Mouse (Mus musculus) cerebellum, adult 18-20 months (tissue): ENCODE results near the gene 4930548H24Rik.
"Not testable (repeated sequence)": the region's sequence is repeated elsewhere in the genome, so short reads cannot be mapped to it uniquely, and the experiment has no call there.

Source experiments
- DNase-seq, 2 experiments: peaks; one replicate each; pipeline ENCODE4 v3.0.0; 2021

The 4930548H24Rik gene

DNA sequence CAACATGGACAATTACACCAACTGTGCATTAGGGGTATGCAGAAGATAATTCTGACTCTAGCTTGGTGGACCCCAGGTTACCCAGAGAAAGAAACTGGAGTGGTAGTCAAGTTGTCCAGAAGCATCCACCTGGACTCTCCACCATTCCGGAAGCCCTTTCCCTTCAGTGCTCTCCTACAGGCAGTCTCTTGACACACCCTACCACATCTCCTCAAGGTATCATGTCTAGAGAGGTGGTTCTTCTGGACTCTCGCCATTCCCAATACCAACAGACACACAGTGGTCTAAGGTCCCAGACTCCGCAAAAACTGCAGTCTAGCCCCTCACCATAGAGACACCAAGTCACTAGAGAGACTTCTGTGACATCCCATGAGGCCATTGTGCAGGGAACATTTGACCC lies at the start of gene 4930548H24Rik:
4930548H24Rik (plus strand) TSS at position 301 of the 400 bp plus-strand sequence.
- no peak for DNase-seq

DNA sequence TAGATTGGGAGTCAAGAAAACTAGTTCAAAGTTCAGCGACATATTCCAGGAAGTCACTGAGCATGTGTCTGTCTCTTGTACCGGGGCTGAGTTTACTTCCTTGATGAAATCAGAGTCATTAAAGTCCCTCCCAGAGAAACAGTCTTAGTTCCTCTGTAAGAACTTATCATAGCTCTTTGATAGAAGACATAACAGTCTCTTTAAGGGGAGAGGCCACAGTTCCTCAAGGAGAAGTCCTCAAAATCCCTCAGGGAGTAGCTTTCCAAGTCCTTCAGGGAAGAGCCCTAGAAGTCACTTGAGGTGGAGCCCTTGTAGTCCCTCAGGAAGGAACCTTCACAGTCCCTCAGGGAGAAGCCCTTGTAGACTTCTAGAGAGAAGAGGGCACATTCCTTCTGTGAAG lies 34.2 kb upstream of the 4930548H24Rik start:
- DNase-seq, result no peak

DNA sequence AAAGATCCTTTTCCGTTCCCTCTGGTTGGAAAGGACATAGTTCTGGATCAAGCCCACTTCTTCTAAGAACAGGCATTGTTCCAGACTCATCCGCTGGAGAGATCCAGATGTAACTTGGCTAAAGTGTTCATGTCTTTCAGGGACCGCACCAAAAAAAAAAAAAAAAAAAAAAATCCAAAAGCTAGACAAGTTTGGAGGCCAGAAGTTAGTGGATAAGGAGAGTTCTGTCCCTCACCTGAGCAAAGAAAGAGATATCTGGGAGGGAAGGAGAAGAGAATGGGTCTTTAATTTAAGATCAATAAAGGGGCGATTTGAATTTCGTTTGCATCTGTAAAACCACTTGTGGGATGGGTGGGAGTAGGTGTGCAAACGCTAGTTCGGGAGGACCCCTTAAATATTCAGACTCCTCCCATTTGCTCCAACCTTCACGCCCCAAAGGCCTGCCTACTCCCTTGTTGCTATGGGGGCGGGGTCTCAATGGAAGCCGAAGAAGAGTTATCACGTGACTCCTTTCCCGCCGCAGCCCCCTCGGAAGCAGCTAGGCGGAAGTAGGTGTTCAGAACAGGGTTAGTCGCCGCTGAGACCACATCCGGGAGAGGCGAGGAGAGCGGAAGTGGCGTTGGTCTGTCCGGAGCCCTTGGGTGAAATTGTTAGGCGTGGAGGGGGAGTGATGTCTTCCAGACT lies 33.5 kb upstream of the 4930548H24Rik start, which contains the start of gene Zfp512:
Zfp512 (plus strand) TSS at position 554 of the 684 bp plus-strand sequence.
- DNase-seq, result peak; percentile 84 to 93

DNA sequence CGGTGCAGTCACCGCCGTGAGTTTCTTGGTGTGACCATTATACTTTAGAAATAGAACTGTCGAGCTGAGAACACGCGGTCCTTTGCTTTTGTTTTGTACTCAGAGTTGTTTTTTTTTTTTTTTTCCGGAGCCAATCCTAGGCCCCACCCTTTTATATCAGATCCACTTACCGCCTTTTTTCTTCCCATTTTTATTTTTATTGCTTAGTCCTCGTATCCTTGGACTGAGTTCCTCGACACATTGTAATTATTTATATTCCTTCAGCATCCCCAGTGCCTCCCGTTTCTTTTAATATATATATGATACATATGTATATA lies 33.0 kb upstream of the 4930548H24Rik start:
- no peak for DNase-seq

DNA sequence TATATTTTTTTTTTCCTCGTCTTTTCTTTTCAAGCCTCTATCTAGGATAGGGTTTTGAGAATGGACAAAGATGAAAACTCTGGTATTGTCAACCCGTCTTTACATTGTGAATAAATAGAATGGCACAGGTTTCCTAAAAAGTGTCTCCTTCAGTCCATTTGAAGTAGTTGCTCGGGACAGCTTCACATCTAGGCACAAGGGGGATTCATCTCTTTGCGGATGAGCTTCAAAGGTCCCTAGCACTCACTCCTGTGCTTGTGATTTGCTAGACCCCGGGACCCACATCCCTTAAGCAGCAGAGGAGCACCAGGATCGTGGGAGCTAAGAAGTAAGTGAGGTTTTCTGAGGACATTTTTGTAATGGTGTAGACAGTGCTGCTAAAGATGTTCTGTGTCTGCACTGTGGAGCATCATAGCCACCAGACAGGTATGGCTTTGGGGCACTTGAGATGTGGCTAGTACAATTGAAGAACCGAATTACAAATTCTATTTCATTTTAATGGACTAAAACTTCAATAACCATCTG lies 32.6 kb upstream of the 4930548H24Rik start:
- DNase-seq, result no peak

DNA sequence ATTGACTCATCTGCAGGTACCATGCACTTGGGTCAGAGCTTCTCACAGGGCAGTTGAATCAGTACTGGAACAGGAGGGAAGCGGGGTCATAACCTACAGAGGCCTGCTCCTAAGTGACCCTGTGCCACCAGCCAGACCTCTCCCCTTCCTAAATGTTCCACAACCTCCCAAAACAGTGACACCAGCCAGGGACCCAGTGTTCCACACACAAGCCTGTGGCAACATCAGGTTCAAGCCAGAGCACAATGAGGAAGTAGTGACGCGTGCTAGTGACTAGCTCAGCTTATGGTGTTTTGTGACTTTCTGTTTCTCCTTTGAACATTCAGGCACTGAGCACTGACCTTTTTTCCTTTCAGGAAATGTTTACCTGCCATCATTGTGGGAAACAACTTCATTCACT lies 17.7 kb upstream of the 4930548H24Rik start:
- no peak for DNase-seq

DNA sequence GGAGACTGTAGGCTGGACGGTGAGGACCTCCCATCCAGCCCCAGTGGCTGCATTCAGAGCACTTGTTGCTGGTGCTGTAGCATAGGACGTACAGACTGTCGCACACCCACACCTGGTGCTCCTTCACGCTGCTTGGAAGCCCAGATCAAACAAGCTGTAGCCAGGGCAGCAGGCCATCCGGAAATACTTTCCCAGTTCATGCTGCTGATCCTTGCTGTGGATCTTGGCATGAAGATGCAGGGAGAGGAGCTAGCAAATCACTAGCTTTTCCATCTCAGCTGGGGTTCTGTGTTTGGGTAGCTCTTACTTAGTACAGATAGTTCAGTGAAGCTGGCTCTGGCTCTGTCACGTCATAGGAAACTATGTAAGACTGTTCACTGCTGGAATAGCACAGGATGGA lies 15.8 kb upstream of the 4930548H24Rik start:
- no peak for DNase-seq

DNA sequence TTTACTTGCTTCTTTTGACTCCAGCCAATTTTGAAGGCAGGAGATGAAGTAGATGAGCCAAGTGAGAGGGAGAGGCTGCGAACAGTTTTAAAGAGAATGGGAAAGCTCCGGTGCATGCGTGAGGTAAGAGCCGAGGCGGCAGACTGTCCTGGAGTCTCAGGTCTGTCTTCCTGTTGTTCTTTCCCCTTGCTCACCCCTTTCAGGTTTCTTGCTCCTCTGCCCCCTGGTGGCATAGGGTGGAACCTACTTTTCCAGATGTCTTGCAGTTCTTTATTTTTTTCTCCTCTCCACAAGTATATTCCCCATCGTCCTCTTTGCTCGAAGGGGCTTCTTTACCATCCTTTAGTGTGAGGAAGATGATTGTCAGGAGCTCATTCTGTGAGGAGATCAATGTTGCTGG lies 15.2 kb upstream of the 4930548H24Rik start:
- DNase-seq, result peak; percentile 15 to 22

DNA sequence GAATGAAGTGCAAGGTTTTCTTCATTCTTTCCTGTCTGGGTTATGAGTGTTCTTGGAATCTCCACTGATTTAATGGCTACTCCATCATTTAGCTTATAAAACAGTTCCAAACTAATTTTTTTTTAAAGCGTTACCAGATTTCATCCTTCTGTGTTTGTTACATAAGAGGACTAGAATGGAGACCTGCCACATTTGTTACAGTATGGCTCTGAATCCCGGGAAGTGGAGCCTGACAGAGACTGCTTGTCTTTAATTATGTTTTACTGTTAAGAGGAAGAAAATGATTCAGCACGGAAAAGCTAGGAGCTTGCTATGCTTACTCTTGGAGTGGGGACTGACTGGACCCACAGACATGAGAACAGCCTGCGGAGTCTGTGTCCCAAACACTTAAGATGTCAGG lies 5.0 kb upstream of the 4930548H24Rik start:
- no peak for DNase-seq

DNA sequence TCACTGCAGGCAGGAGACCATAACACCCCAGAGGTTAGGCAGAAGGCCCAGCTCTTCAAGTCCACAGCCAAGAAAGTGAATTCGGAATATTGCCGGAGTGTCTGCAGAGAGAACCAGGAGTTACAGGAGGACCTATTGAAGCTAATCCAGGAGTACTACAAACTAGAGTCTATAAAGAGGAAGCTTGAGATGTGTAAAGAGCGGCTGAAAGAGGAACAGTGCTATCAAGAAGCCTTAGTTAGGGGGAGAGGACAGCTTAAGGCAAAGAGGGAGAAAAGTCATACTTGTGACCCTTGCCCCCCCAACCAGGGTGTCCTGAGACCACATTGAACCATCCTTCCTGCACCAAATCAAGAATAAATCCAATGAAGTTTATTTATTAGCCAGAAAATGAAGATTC lies 2.3 kb downstream of the 4930548H24Rik start:
- DNase-seq, result no peak

DNA sequence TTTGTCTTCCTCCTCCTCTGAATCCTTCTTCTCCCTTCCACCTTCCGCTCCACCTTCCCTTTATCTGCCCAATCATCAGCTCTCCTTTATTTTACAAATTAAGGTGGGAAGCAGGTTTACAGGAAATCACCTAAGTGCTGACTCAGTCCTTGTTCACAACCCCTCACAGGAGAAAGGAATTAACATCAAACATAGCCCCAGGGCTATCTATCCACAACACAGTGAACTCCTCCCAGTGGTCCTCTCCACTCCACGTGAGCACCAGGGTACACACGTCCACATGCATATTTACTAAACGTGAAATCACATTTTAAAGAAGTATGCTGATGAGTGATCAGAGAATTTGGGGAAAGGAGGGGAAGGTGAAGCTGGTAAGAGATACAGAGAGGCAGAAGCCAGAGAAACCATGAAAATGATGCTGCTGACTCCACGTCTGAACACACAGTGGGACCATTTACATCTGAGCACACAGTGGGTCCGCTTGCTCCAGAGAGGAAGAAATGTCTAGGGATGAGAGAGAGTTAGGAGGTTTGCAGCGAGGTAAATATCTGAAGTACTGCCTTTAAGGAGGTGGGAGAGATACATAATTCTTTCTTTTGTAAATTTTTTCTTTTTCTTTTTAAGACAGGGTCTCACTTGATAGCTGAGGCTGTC lies 3.7 kb downstream of the 4930548H24Rik start:
- no peak for DNase-seq

DNA sequence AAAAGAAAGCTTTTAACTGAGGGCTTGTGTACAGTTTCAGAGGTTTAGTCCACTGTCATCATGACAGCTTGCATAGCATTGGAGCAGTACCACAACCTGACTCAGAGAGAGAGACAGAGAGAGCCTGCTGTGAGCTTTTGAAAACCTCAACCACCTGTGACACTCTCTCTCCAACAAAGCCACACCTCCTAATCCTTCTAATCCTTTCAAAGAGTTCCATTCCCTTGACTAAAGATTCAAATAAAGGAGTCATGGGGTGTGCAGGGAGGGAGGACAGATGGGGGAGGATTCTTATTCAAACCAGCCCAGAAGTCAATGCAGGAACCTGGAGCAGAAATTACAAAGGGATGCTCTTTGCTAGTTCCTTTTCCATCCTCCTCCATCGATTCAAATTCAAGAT lies 6.5 kb downstream of the 4930548H24Rik start:
- no peak for DNase-seq

DNA sequence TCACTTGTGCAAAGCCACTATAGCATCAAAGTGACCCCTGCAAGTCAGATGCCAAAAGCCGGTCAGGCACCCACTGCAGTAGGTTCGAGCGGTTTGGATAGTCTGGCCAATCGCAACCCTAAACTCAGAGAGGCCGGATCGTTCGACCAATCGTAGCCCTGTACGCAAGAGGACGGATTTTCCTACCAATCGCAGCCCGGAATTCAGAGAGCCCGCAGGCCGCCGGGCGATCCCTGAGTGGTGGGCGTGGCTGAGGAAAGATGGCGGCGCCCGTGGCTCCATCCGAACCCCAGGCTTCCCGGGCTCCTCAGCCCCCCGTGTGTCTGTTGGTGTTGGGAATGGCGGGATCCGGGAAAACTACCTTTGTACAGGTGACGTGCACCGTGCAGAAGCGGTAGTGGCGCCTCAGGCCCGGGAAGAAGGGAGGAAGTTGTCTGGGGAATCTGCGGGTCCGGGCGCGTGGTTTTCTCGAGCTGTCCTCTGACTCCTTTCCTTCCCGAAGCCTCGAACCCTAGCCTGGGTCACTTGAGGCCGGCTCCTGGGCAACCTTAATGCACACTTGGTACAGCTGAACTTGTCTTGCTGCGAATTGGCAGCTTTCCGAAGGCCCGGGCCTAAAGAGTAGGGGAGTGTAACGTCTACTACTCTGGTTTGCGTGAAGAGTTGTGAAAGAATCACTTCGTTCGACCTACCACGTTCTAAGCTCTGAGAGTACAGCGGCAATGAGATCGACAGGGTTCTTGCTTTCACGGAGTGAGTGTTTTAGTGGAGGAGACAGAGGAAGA lies 9.2 kb downstream of the 4930548H24Rik start, which contains the start of gene Gpn1:
Gpn1 (plus strand) TSS at position 229 of the 785 bp plus-strand sequence.
- peak; percentile 90 to 95 for DNase-seq

DNA sequence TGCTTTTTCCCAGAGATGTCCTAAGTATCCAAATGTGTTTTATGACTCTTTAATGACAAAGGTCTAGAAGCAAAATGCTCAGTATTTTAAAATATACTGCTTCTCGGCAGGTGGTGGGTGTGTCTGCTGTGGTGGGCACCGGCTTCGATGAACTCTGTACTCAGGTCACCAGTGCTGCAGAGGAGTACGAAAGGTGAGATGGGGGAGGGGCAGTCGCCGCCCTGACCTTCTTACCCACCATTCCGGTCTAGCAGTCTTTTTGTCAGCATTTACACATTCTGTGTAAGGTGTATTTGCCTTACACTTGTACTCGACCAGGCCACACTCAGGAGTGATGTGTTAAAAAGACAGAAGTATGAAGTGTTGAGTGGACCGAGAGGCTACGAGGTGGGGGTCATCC lies 19.3 kb downstream of the 4930548H24Rik start:
- DNase-seq, result no peak

DNA sequence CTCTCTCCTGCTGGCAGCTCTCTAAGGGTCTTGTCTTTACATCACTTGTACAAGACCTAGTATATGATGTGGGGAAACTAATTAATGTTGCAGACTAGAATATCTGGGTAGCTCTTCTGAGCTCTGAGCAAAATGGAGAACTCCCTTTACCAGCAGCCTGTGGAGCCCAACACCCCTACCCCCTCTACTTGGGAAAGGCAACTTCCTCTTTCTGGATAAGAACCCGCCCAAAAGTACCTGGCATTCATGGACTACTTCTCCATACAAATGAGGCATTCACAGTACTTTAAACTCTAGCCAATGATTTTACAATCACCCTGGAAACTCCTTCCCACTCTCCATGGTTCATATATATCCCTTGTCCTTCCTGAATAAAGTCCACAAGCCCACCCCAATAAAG lies 26.9 kb downstream of the 4930548H24Rik start:
- no peak for DNase-seq

DNA sequence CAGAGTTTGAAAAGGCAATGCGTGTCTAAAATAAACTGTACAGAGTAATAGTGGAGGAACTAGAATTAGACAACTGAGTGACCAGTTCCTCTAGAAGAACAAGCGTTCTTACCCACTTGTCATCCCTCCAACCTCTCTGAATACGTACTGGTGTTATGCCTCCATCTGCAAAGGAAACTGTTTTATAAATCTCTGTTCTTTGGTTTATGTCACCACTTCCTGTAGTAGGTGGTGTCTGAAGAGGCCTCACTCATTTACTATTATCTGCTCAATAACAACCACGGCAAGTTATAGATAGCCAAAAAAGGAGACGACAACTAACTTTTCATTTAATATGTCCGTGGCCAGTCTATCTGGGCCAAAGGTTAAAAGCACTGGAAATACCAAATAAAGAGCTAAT lies 35.0 kb downstream of the 4930548H24Rik start:
- no peak for DNase-seq

DNA sequence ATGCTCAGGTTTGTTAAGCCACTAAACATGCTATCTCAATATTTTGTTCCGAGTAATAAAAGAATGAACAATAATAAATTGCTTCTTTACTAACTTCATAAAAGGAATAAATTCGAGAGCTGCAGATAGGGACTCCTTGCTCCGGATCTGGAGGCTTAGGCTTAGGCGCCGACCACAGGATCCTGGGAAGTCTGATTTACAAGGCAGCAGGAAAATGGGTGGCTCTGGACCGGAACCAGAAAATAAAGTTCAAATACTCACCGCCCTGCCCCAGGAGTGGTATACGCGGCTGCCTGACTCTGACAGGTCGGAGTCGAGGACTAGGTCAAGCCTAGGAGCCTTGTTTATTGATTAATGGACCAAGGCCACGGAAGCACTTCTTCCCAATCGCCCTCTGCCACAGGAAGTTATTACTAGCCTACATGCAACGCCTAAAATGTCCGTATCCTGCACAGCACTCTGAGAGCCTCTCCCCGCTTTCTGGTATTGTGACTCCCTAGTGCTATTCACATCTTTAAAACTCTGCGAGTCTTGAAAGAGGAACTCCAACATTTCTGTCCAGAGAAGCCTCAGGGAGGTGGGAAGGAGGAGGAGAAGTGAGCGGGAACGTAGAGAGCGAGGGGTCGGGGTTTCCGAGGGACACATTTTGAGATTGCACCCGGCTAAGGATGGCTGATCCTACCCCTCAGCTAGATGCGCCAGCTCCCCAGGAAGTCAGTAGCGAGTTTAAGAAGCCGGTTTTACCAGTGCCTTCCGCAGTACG lies 41.0 kb downstream of the 4930548H24Rik start, which contains the start of gene Slc4a1ap:
Slc4a1ap (plus strand) TSS at position 642 of the 763 bp plus-strand sequence.
- peak; percentile 63 to 81 for DNase-seq

DNA sequence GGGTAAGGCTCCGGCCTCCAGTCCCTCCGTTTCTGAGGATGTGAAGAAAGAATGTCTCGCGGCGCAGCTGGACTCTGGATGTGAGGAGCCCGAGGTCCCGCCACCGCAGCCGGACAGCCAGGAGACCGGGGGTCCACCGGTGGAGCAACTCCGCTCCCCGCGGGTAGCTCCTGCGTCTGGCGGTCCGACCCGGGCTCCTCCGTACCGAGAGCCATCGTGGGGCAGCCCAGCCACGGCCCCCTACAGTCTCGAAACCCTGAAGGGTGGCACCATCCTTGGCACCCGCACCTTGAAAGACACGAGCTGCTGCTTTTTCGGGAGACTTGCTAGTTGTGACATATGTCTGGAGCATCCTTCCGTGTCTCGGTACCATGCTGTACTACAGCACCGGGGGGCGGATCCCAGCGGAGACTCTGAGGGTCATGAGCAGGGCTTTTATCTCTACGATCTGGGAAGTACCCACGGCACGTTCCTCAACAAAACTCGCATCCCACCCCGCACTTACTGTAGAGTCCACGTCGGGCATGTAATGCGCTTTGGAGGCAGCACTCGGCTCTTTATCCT lies 41.7 kb downstream of the 4930548H24Rik start:
- no peak for DNase-seq

DNA sequence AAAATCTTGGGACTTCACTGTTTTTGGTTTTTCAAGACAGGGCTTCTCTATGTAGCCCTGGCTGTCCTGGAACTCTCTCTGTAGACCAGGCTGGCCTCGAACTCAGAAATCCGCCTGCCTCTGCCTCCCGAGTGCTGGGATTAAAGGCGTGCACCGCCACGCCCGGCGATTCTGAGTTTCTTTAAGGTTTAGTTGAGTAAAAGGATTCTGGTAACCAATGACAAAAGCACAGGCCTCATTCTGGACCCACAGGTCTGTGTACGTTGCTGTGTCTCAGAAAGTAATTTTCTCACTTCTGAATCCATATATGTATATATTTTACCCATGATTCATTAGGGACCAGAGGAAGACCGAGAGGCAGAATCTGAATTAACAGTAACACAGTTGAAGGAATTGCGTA lies 42.2 kb downstream of the 4930548H24Rik start, which contains the start of gene Supt7l:
Supt7l (minus strand) TSS at position 101 of the 400 bp plus-strand sequence.
- DNase-seq, result not testable (repeated sequence)

DNA sequence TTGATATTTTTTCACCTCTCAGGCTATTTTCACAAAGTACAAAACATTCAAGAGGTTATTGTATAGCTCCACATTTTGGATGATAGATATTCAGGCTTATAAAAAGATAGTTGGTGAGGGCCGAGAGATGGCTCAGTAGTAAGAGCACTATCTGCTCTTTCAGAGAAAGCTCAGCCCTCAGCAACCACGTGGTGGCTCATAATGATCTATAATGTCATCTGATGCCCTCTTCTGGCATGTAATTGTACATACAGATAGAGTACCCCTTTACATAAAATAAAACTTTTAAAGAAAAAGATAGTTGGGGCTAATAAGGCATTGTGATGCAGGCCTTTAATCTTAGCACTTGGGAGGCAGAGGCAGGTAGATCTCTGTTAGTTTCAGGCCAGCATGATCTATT lies 43.0 kb downstream of the 4930548H24Rik start:
- no peak for DNase-seq

DNA sequence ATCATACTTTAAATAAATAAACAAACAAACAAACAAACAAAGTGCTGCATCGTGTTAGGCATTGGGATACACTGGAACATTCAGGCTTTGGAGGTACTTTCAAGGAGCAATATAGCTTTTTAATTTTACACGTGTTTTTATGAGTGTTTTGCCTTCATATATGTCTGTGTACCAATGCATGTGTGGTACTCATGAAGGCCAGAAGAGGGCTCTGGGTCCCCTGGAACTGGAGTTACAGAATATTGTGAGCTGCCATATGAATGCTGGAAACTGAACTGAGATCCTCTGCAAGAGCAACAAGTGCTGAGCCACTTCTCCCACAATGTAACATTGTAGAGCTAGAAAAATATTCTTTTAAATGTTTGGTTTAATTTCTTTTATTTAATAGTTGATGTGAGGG lies 49.7 kb downstream of the 4930548H24Rik start:
- no peak for DNase-seq
